Mouse (Mus musculus): Measurements from ENCODE around the gene Rgs12.

DNA sequence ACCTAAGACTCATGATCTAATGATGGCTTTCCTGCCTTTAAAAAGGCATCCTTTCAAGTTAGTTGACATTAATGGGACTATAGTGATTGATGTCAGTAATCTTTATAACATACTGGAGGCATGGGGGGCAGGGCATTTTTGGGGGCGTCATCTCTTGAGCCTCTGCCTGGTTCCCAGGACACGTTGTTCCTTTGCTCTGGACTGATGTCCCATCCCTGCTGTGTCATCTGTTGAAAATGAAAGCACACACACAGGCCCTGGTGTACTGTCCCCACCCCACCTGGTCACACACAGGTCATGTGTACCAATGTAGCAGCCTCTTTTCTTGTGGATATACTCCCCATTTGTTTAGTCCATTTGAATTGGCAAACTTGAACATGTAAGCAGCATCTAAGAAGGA, 57.4 kb downstream of the Rgs12 start:
- TF ChIP-seq CTCF (IDR thresholded peaks at IDR 0.05; ENCODE audit: control insufficient read depth, insufficient read depth, insufficient read length), result no peak
- no peak for TF ChIP-seq MYOG (IDR thresholded peaks at IDR 0.05; ENCODE audit: control insufficient read depth, extremely low read depth, insufficient read length)
- TF ChIP-seq MAX (IDR thresholded peaks at IDR 0.05), result no peak
